Comparison of ENCODE assay signal across 9 mouse cellular contexts in genomic region chr5:137706913-137707633, GRCm38 (mm10). TPM values are rescaled to one million over a fixed set of nuclear protein-coding genes. Genes with fewer than 3 reads are reported as not detected.
A peak's percentile ranks its signal among the peaks of the same experiment; 100 is the strongest.
DNase-seq lines count a peak whose midpoint lies in the region; ATAC-seq lines count a peak whose summit lies in the region.
"Had no signal": no experiment of that assay in that cellular context is flagged by ENCODE, and none has a peak within 500 bp of the region (broad histone marks: within the 10 kb centered on the region; RNA-seq: fewer than 3 reads in every experiment).

No protein-coding gene starts in this region.

- 64% methylated on average over 12 of the region's 12 CpGs for WGBS in midbrain, embryonic 14.5 days
- 86% methylated on average over 12 of the region's 12 CpGs for WGBS in midbrain, embryonic 10.5 days
- 61% methylated on average over 12 of the region's 12 CpGs for WGBS in kidney, embryonic 16.5 days
- 40% methylated on average over 12 of the region's 12 CpGs for WGBS in stomach, embryonic 15.5 days

- H3K4me1 ChIP-seq in midbrain, embryonic 14.5 days (ENCODE audit: control insufficient read depth, insufficient read depth, low read length), result peaks cover 11% of the 10 kb centered on the region; the same call in 1 of the 2 replicates
- peaks cover 22% of the 10 kb centered on the region for H3K4me1 ChIP-seq in midbrain, embryonic 10.5 days
- peaks cover 3% of the 10 kb centered on the region; the same call in 1 of the 2 replicates for H3K4me1 ChIP-seq in kidney, embryonic 16.5 days (ENCODE audit: insufficient read depth, low read length)
- H3K4me1 ChIP-seq in stomach, embryonic 15.5 days, result peaks cover 7% of the 10 kb centered on the region; the same call in 1 of the 2 replicates

- peak; percentile 73 for DNase-seq in midbrain, embryonic 14.5 days
- no peak for DNase-seq in midbrain, embryonic 10.5 days (ENCODE audit: low spot score)
- peak; percentile 56 for DNase-seq in adrenal gland, adult 2 months
- no peak for DNase-seq in embryo, embryonic 10 days (ENCODE audit: low spot score)

- no peak overlapping the region for H3K9ac ChIP-seq in midbrain, embryonic 14.5 days (replicated peaks; ENCODE audit: low read length)
- no peak overlapping the region for H3K9ac ChIP-seq in kidney, embryonic 16.5 days (replicated peaks; ENCODE audit: low read length)
- H3K9ac ChIP-seq in stomach, embryonic 15.5 days, result no peak overlapping the region

- peak overlapping the region; percentile 49; the same call in 1 of the 2 replicates for H3K27ac ChIP-seq in midbrain, embryonic 14.5 days (replicated peaks; ENCODE audit: low read depth, low read length)
- H3K27ac ChIP-seq in midbrain, embryonic 10.5 days (replicated peaks), result no peak overlapping the region
- H3K27ac ChIP-seq in kidney, embryonic 16.5 days (ENCODE audit: low read length), result peak overlapping the region; percentile 80
- H3K27ac ChIP-seq in stomach, embryonic 15.5 days, result peak overlapping the region; percentile 84

- no peaks in the 10 kb centered on the region for H3K27me3 ChIP-seq in midbrain, embryonic 14.5 days (ENCODE audit: control insufficient read depth, insufficient read depth, low read length)
- no peaks in the 10 kb centered on the region for H3K27me3 ChIP-seq in midbrain, embryonic 10.5 days (ENCODE audit: low read depth, poor library complexity, severe bottlenecking)
- no peaks in the 10 kb centered on the region for H3K27me3 ChIP-seq in kidney, embryonic 16.5 days (ENCODE audit: insufficient read depth, low read length)
- no peaks in the 10 kb centered on the region for H3K27me3 ChIP-seq in stomach, embryonic 15.5 days (replicated peaks)

- no peak overlapping the region for H3K4me3 ChIP-seq in midbrain, embryonic 14.5 days (replicated peaks; ENCODE audit: low read depth, low read length)
- no peak overlapping the region for H3K4me3 ChIP-seq in midbrain, embryonic 10.5 days
- no peak overlapping the region for H3K4me3 ChIP-seq in kidney, embryonic 16.5 days (ENCODE audit: low read length)
- no peak overlapping the region for H3K4me3 ChIP-seq in stomach, embryonic 15.5 days (replicated peaks)
- H3K4me3 ChIP-seq: erythroblast, embryonic 14.5 days had no signal

- no peak for ATAC-seq in midbrain, embryonic 14.5 days (ENCODE audit: low FRiP score, low TSS enrichment)
- ATAC-seq in erythroblast, adult 5-6 weeks (replicated peaks; ENCODE audit: low FRiP score, poor library complexity, severe bottlenecking), result peak; percentile 95
- peak; percentile 86 for ATAC-seq in kidney, embryonic 16.5 days (ENCODE audit: low FRiP score, low TSS enrichment)
- ATAC-seq in megakaryocyte, adult 5-6 weeks (ENCODE audit: poor library complexity, severe bottlenecking), result peak; percentile 76
- peak; percentile 91 for ATAC-seq in stomach, embryonic 15.5 days (ENCODE audit: insufficient read depth, low FRiP score, low read depth)

- H3K9me3 ChIP-seq in midbrain, embryonic 14.5 days (ENCODE audit: control insufficient read depth, low read length), result no peaks in the 10 kb centered on the region
- H3K9me3 ChIP-seq in midbrain, embryonic 10.5 days (replicated peaks), result no peaks in the 10 kb centered on the region; the same call in 1 of the 2 replicates
- H3K9me3 ChIP-seq in kidney, embryonic 16.5 days (ENCODE audit: low read length), result no peaks in the 10 kb centered on the region
- no peaks in the 10 kb centered on the region for H3K9me3 ChIP-seq in stomach, embryonic 15.5 days

- no peak overlapping the region; the same call in 1 of the 2 replicates for H3K4me2 ChIP-seq in midbrain, embryonic 14.5 days (ENCODE audit: low read length)
- no peak overlapping the region for H3K4me2 ChIP-seq in kidney, embryonic 16.5 days (replicated peaks; ENCODE audit: low read depth, low read length)
- H3K4me2 ChIP-seq in stomach, embryonic 15.5 days, result peak overlapping the region; percentile 23

- no peaks in the 10 kb centered on the region for H3K36me3 ChIP-seq in midbrain, embryonic 14.5 days (ENCODE audit: control insufficient read depth, insufficient read depth, low read length)
- no peaks in the 10 kb centered on the region for H3K36me3 ChIP-seq in midbrain, embryonic 10.5 days
- H3K36me3 ChIP-seq in kidney, embryonic 16.5 days (ENCODE audit: insufficient read depth, low read length), result no peaks in the 10 kb centered on the region
- H3K36me3 ChIP-seq in stomach, embryonic 15.5 days, result no peaks in the 10 kb centered on the region

RNA-seq across cellular contexts. Expression of gene Agfg2, which starts 22.5 kb away (rescaled TPM):
- polyA plus RNA-seq in midbrain, embryonic 14.5 days (2014; fragmentation: Nextera tagmentation; extraction: Ambion mirVana), result 10.3 and 12.8 TPM in 2 replicates
- 27.2 and 28.8 TPM in 2 replicates for polyA plus RNA-seq in midbrain, embryonic 10.5 days (2016; fragmentation: Nextera tagmentation; extraction: Ambion mirVana)
- 10 to 100 TPM; 29.2 to 37.6 TPM for total RNA-seq in adrenal gland, adult 2 months (2021)
- polyA plus RNA-seq in adrenal gland, adult 2 months (2012; rRNA removed), result 73.7 and 85.2 TPM in 2 replicates
- 9.6 and 12.1 TPM in 2 replicates for total RNA-seq in erythroblast, adult 5-6 weeks (2015; ENCODE audit: low replicate concordance)
- 20.5 and 24.5 TPM in 2 replicates for total RNA-seq in erythroblast, adult 5-6 weeks (2017; ENCODE audit: low replicate concordance)
- 17.2 and 21.1 TPM in 2 replicates for polyA plus RNA-seq in kidney, embryonic 16.5 days (2015; fragmentation: Nextera tagmentation; extraction: Ambion mirVana)
- 19.3 and 19.9 TPM in 2 replicates for total RNA-seq in megakaryocyte, adult 5-6 weeks (2015)
- total RNA-seq in megakaryocyte, adult 5-6 weeks (2017), result 16.6 and 18.3 TPM in 2 replicates
- polyA plus RNA-seq in stomach, embryonic 15.5 days (2015; fragmentation: Nextera tagmentation; extraction: Ambion mirVana), result 18.1 and 23.1 TPM in 2 replicates

RNA-seq across cellular contexts. Expression of gene Nyap1, which starts 34.3 kb away (rescaled TPM):
- polyA plus RNA-seq in midbrain, embryonic 14.5 days (2014; fragmentation: Nextera tagmentation; extraction: Ambion mirVana), result 16.2 and 28.8 TPM in 2 replicates
- 5.1 and 8.4 TPM in 2 replicates for polyA plus RNA-seq in midbrain, embryonic 10.5 days (2016; fragmentation: Nextera tagmentation; extraction: Ambion mirVana)
- 1 to 10 TPM; 2.2 to 6.0 TPM for total RNA-seq in adrenal gland, adult 2 months (2021)
- polyA plus RNA-seq in adrenal gland, adult 2 months (2012; rRNA removed), result 7.3 and 8.9 TPM in 2 replicates
- 0.38 TPM in 1 of 2 replicates, not detected in the other for total RNA-seq in erythroblast, adult 5-6 weeks (2015; ENCODE audit: low replicate concordance)
- 0.84 and 1.4 TPM in 2 replicates for total RNA-seq in erythroblast, adult 5-6 weeks (2017; ENCODE audit: low replicate concordance)
- 2.1 and 2.2 TPM in 2 replicates for polyA plus RNA-seq in kidney, embryonic 16.5 days (2015; fragmentation: Nextera tagmentation; extraction: Ambion mirVana)
- total RNA-seq in megakaryocyte, adult 5-6 weeks (2015), result 0.21 and 0.27 TPM in 2 replicates
- total RNA-seq in megakaryocyte, adult 5-6 weeks (2017), result 0.84 and 1.1 TPM in 2 replicates
- 2.7 and 2.9 TPM in 2 replicates for polyA plus RNA-seq in stomach, embryonic 15.5 days (2015; fragmentation: Nextera tagmentation; extraction: Ambion mirVana)

RNA-seq across cellular contexts. Expression of gene Tsc22d4, which starts 38.5 kb away (rescaled TPM):
- polyA plus RNA-seq in midbrain, embryonic 14.5 days (2014; fragmentation: Nextera tagmentation; extraction: Ambion mirVana), result 42.1 and 47.0 TPM in 2 replicates
- 75.6 and 75.8 TPM in 2 replicates for polyA plus RNA-seq in midbrain, embryonic 10.5 days (2016; fragmentation: Nextera tagmentation; extraction: Ambion mirVana)
- 10 to 100 TPM; 82.9 to 89.9 TPM for total RNA-seq in adrenal gland, adult 2 months (2021)
- 123 and 136 TPM in 2 replicates for polyA plus RNA-seq in adrenal gland, adult 2 months (2012; rRNA removed)
- 24.5 and 44.6 TPM in 2 replicates for total RNA-seq in erythroblast, adult 5-6 weeks (2015; ENCODE audit: low replicate concordance)
- total RNA-seq in erythroblast, adult 5-6 weeks (2017; ENCODE audit: low replicate concordance), result 69.5 and 76.3 TPM in 2 replicates
- polyA plus RNA-seq in kidney, embryonic 16.5 days (2015; fragmentation: Nextera tagmentation; extraction: Ambion mirVana), result 126 and 129 TPM in 2 replicates
- total RNA-seq in megakaryocyte, adult 5-6 weeks (2015), result 55.9 and 74.7 TPM in 2 replicates
- total RNA-seq in megakaryocyte, adult 5-6 weeks (2017), result 112 and 113 TPM in 2 replicates
- 130 and 138 TPM in 2 replicates for polyA plus RNA-seq in stomach, embryonic 15.5 days (2015; fragmentation: Nextera tagmentation; extraction: Ambion mirVana)

Comparison
In these comparisons a context has a peak if more than half of its experiments do, and no peak if none do; other contexts are left out.
1. DNase-seq: peak in midbrain, embryonic 14.5 days (single experiment) and adrenal gland, adult 2 months (single experiment); none in midbrain, embryonic 10.5 days (single experiment) and embryo, embryonic 10 days (single experiment).